Mouse (Mus musculus): ENCODE measurements around the gene Krt88.
A peak's percentile ranks its signal among the peaks of the same experiment; 100 is the strongest.

The Krt88 gene

GRCm38 (mm10) chr15:101447444-101447843 is at the start of gene Krt88:
Gene Krt88 (plus strand): TSS chr15:101447744.
- DNase-seq (ENCODE audit: low read depth, low spot score): no peak

- no peak for DNase-seq (ENCODE audit: low read depth, low spot score)
Measured at GRCm38 (mm10) chr15:101398269-101398668, 49.3 kb upstream of the Krt88 start.

GRCm38 (mm10) chr15:101410775-101411174 is 36.8 kb upstream of the Krt88 start, which contains the start of gene Krt7:
Gene Krt7 (plus strand): TSS chr15:101411043.
- no peak for DNase-seq (ENCODE audit: low read depth, low spot score)

GRCm38 (mm10) chr15:101412188-101412587 is 35.4 kb upstream of the Krt88 start:
- DNase-seq (ENCODE audit: low read depth, low spot score): no peak

GRCm38 (mm10) chr15:101413916-101414635 is 33.5 kb upstream of the Krt88 start:
- DNase-seq (ENCODE audit: low read depth, low spot score): no peak

- DNase-seq (ENCODE audit: low read depth, low spot score): no peak
Measured at GRCm38 (mm10) chr15:101414807-101415565, 32.6 kb upstream of the Krt88 start.

GRCm38 (mm10) chr15:101418950-101419349 is 28.6 kb upstream of the Krt88 start:
- no peak for DNase-seq (ENCODE audit: low read depth, low spot score)

- DNase-seq (ENCODE audit: low read depth, low spot score): no peak
Measured at GRCm38 (mm10) chr15:101420903-101421302, 26.6 kb upstream of the Krt88 start.

- no peak for DNase-seq (ENCODE audit: low read depth, low spot score)
Measured at GRCm38 (mm10) chr15:101424914-101425313, 22.6 kb upstream of the Krt88 start.

- no peak for DNase-seq (ENCODE audit: low read depth, low spot score)
Measured at GRCm38 (mm10) chr15:101436611-101437010, 10.9 kb upstream of the Krt88 start.

- DNase-seq (ENCODE audit: low read depth, low spot score): no peak
Measured at GRCm38 (mm10) chr15:101438555-101438954, 9.0 kb upstream of the Krt88 start, which contains the start of gene Krt87. Gene Krt87 (minus strand): TSS chr15:101438804.

- DNase-seq (ENCODE audit: low read depth, low spot score): no peak
Measured at GRCm38 (mm10) chr15:101440837-101441236, 6.7 kb upstream of the Krt88 start.

GRCm38 (mm10) chr15:101446572-101446971 is 972 bp upstream of the Krt88 start:
- DNase-seq (ENCODE audit: low read depth, low spot score): no peak

GRCm38 (mm10) chr15:101453093-101453736 is 5.7 kb downstream of the Krt88 start:
- peak; percentile 68 for DNase-seq (ENCODE audit: low read depth, low spot score)

- DNase-seq (ENCODE audit: low read depth, low spot score): no peak
Measured at GRCm38 (mm10) chr15:101454774-101455173, 7.2 kb downstream of the Krt88 start.

- no peak for DNase-seq (ENCODE audit: low read depth, low spot score)
Measured at GRCm38 (mm10) chr15:101455292-101455691, 7.7 kb downstream of the Krt88 start.

GRCm38 (mm10) chr15:101455891-101456290 is 8.3 kb downstream of the Krt88 start:
- no peak for DNase-seq (ENCODE audit: low read depth, low spot score)

- no peak for DNase-seq (ENCODE audit: low read depth, low spot score)
Measured at GRCm38 (mm10) chr15:101458361-101458930, 10.9 kb downstream of the Krt88 start.

- DNase-seq (ENCODE audit: low read depth, low spot score): peak; percentile 29
Measured at GRCm38 (mm10) chr15:101459283-101459682, 11.7 kb downstream of the Krt88 start.

- no peak for DNase-seq (ENCODE audit: low read depth, low spot score)
Measured at GRCm38 (mm10) chr15:101463651-101464050, 16.1 kb downstream of the Krt88 start, which contains the start of gene Krt81. Gene Krt81 (minus strand): TSS chr15:101463751.

GRCm38 (mm10) chr15:101469093-101469492 is 21.5 kb downstream of the Krt88 start:
- DNase-seq (ENCODE audit: low read depth, low spot score): no peak

All from CD4-positive, CD25-positive, alpha-beta regulatory T cell, adult 2 months (primary cell).